Mouse (Mus musculus): Measurements from ENCODE around the gene 1700028P14Rik. TPM values are rescaled to one million over a fixed set of nuclear protein-coding genes. Genes with fewer than 3 reads are reported as not detected.

1700028P14Rik gene
- polyA plus RNA-seq, 1 experiment from 2014 or later = not detected

GRCm38 (mm10) chr19:23658350-23658749 lies 5.7 kb upstream of the 1700028P14Rik start:
- no peak overlapping the region for H3K27ac ChIP-seq (replicated peaks)
- no peak overlapping the region for H3K9ac ChIP-seq (ENCODE audit: low read length)
- H3K9me3 ChIP-seq (ENCODE audit: control insufficient read depth, low read length) = no peaks in the 10 kb centered on the region
- H3K4me3 ChIP-seq (ENCODE audit: low read depth, low read length) = no peak overlapping the region
- no peaks in the 10 kb centered on the region for H3K4me1 ChIP-seq (replicated peaks; ENCODE audit: control insufficient read depth, insufficient read depth)
- WGBS = 85% methylated on average over 4 of the region's 4 CpGs
- H3K4me2 ChIP-seq (replicated peaks; ENCODE audit: low read depth) = no peak overlapping the region
- ATAC-seq (ENCODE audit: low FRiP score, low TSS enrichment) (no peak), DNase-seq (ENCODE audit: low spot score) (no peak)
- H3K27me3 ChIP-seq (ENCODE audit: control insufficient read depth, insufficient read depth, low read length) = no peaks in the 10 kb centered on the region
- no peak for TF ChIP-seq CTCF (IDR thresholded peaks at IDR 0.05; ENCODE audit: low read depth)
- no peak for TF ChIP-seq EP300 (optimal IDR thresholded peaks at IDR 0.05)
- H3K36me3 ChIP-seq (ENCODE audit: control insufficient read depth, insufficient read depth, low read length) = no peaks in the 10 kb centered on the region

GRCm38 (mm10) chr19:23657261-23657932 lies 4.8 kb upstream of the 1700028P14Rik start:
- TF ChIP-seq EP300 (optimal IDR thresholded peaks at IDR 0.05) (no peak), CTCF (IDR thresholded peaks at IDR 0.05; ENCODE audit: low read depth) (no peak)
- no peak overlapping the region for H3K9ac ChIP-seq (ENCODE audit: low read length)
- H3K4me2 ChIP-seq (replicated peaks; ENCODE audit: low read depth) = no peak overlapping the region
- no peaks in the 10 kb centered on the region for H3K9me3 ChIP-seq (ENCODE audit: control insufficient read depth, low read length)
- WGBS = 39% methylated on average over 12 of the region's 12 CpGs
- H3K4me3 ChIP-seq (ENCODE audit: low read depth, low read length) = no peak overlapping the region
- DNase-seq (ENCODE audit: low spot score) = no peak
- no peaks in the 10 kb centered on the region for H3K27me3 ChIP-seq (ENCODE audit: control insufficient read depth, insufficient read depth, low read length)
- ATAC-seq (ENCODE audit: low FRiP score, low TSS enrichment) = no peak
- H3K4me1 ChIP-seq (replicated peaks; ENCODE audit: control insufficient read depth, insufficient read depth) = no peaks in the 10 kb centered on the region
- no peak overlapping the region for H3K27ac ChIP-seq (replicated peaks)
- H3K36me3 ChIP-seq (ENCODE audit: control insufficient read depth, insufficient read depth, low read length) = no peaks in the 10 kb centered on the region

- WGBS = 89% methylated on average over 5 of the region's 5 CpGs
- Histone ChIP-seq H3K4me3 (ENCODE audit: low read depth, low read length) (no peak overlapping the region), H3K4me1 (replicated peaks; ENCODE audit: control insufficient read depth, insufficient read depth) (no peaks in the 10 kb centered on the region), H3K9ac (ENCODE audit: low read length) (no peak overlapping the region), H3K27ac (replicated peaks) (no peak overlapping the region), H3K36me3 (ENCODE audit: control insufficient read depth, insufficient read depth, low read length) (no peaks in the 10 kb centered on the region), H3K9me3 (ENCODE audit: control insufficient read depth, low read length) (no peaks in the 10 kb centered on the region), H3K27me3 (ENCODE audit: control insufficient read depth, insufficient read depth, low read length) (no peaks in the 10 kb centered on the region), H3K4me2 (replicated peaks; ENCODE audit: low read depth) (no peak overlapping the region)
- no peak for DNase-seq (ENCODE audit: low spot score)
- TF ChIP-seq EP300 (optimal IDR thresholded peaks at IDR 0.05) (no peak), CTCF (IDR thresholded peaks at IDR 0.05; ENCODE audit: low read depth) (no peak)
- no peak for ATAC-seq (ENCODE audit: low FRiP score, low TSS enrichment)
Observed at GRCm38 (mm10) chr19:23653154-23653553, 542 bp upstream of the 1700028P14Rik start.

- H3K9ac ChIP-seq (ENCODE audit: low read length) = no peak overlapping the region
- WGBS = 92% methylated on average over 7 of the region's 7 CpGs
Observed at GRCm38 (mm10) chr19:23647308-23647707, 5.3 kb downstream of the 1700028P14Rik start.

GRCm38 (mm10) chr19:23645347-23645746 lies 7.3 kb downstream of the 1700028P14Rik start:
- DNase-seq (ENCODE audit: low spot score) = no peak
- no peaks in the 10 kb centered on the region for H3K27me3 ChIP-seq (ENCODE audit: control insufficient read depth, insufficient read depth, low read length)
- no peak for ATAC-seq (ENCODE audit: low FRiP score, low TSS enrichment)
- no peak overlapping the region for H3K9ac ChIP-seq (ENCODE audit: low read length)
- H3K4me2 ChIP-seq (replicated peaks; ENCODE audit: low read depth) = no peak overlapping the region
- no peak overlapping the region for H3K27ac ChIP-seq (replicated peaks)
- no peak overlapping the region for H3K4me3 ChIP-seq (ENCODE audit: low read depth, low read length)
- H3K36me3 ChIP-seq (ENCODE audit: control insufficient read depth, insufficient read depth, low read length) = no peaks in the 10 kb centered on the region
- 71% methylated on average over 7 of the region's 7 CpGs for WGBS
- no peaks in the 10 kb centered on the region for H3K9me3 ChIP-seq (ENCODE audit: control insufficient read depth, low read length)
- no peaks in the 10 kb centered on the region for H3K4me1 ChIP-seq (replicated peaks; ENCODE audit: control insufficient read depth, insufficient read depth)
- TF ChIP-seq EP300 (optimal IDR thresholded peaks at IDR 0.05) (no peak), CTCF (IDR thresholded peaks at IDR 0.05; ENCODE audit: low read depth) (no peak)

More at GRCm38 (mm10) chr19:23647308-23647707, 5.3 kb downstream of the 1700028P14Rik start:
- TF ChIP-seq CTCF (IDR thresholded peaks at IDR 0.05; ENCODE audit: low read depth) (no peak), EP300 (optimal IDR thresholded peaks at IDR 0.05) (no peak)
- Histone ChIP-seq H3K4me3 (ENCODE audit: low read depth, low read length) (no peak overlapping the region), H3K27ac (replicated peaks) (no peak overlapping the region), H3K4me1 (replicated peaks; ENCODE audit: control insufficient read depth, insufficient read depth) (no peaks in the 10 kb centered on the region), H3K27me3 (ENCODE audit: control insufficient read depth, insufficient read depth, low read length) (no peaks in the 10 kb centered on the region), H3K9me3 (ENCODE audit: control insufficient read depth, low read length) (no peaks in the 10 kb centered on the region), H3K36me3 (ENCODE audit: control insufficient read depth, insufficient read depth, low read length) (no peaks in the 10 kb centered on the region), H3K4me2 (replicated peaks; ENCODE audit: low read depth) (no peak overlapping the region)
- no peak for ATAC-seq (ENCODE audit: low FRiP score, low TSS enrichment)
- no peak for DNase-seq (ENCODE audit: low spot score)

GRCm38 (mm10) chr19:23643819-23644218 lies 8.8 kb downstream of the 1700028P14Rik start:
- no peak overlapping the region for H3K4me2 ChIP-seq (replicated peaks; ENCODE audit: low read depth)
- WGBS = 91% methylated on average over 4 of the region's 5 CpGs
- no peaks in the 10 kb centered on the region for H3K9me3 ChIP-seq (ENCODE audit: control insufficient read depth, low read length)
- TF ChIP-seq EP300 (optimal IDR thresholded peaks at IDR 0.05) (no peak), CTCF (IDR thresholded peaks at IDR 0.05; ENCODE audit: low read depth) (no peak)
- no peak overlapping the region for H3K27ac ChIP-seq (replicated peaks)
- no peaks in the 10 kb centered on the region for H3K27me3 ChIP-seq (ENCODE audit: control insufficient read depth, insufficient read depth, low read length)
- DNase-seq (ENCODE audit: low spot score) (no peak), ATAC-seq (ENCODE audit: low FRiP score, low TSS enrichment) (no peak)
- H3K36me3 ChIP-seq (ENCODE audit: control insufficient read depth, insufficient read depth, low read length) = no peaks in the 10 kb centered on the region
- no peak overlapping the region for H3K4me3 ChIP-seq (ENCODE audit: low read depth, low read length)
- no peaks in the 10 kb centered on the region for H3K4me1 ChIP-seq (replicated peaks; ENCODE audit: control insufficient read depth, insufficient read depth)
- H3K9ac ChIP-seq (ENCODE audit: low read length) = no peak overlapping the region

Data from stomach, postnatal 0 days (tissue).